Mouse (Mus musculus): ENCODE results near the gene Mitd1.

Gene Mitd1

DNA sequence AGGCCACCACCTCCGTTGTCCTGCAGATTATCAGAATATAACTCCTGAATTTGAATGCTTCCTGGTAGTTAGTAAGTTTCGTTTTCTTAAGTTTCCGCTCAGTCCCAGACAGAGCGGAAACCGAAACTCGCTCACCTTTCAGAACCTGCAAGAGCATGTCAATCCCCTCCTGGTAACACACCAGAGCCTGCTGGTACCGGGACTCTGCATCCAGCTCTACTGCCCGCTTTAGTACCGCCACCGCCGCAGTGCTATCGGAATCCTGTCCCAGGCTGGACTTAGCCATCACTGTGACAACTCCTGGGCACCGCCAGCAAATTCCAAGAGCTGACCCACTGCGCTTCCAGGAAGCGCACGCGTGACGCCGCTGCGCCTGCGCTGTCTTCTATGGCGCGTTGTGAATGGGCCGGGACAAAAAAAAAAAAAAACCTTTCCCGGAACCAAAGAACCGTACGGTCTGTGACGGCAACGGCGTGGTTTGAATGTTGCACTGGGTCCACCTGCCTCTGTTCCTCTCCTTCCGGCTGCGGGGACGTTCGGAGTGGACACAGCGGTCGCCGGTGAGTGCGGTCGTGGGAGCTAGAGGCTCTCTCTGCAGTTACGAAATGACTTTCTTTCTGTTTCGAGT, at the start of gene Mitd1, which contains the start of gene Mrpl30:
Mitd1 (minus strand) TSS at position 387 of the 628 bp plus-strand sequence.
Mrpl30 (plus strand) TSS at position 453 of the 628 bp plus-strand sequence.
- peak; percentile 91 for DNase-seq

DNA sequence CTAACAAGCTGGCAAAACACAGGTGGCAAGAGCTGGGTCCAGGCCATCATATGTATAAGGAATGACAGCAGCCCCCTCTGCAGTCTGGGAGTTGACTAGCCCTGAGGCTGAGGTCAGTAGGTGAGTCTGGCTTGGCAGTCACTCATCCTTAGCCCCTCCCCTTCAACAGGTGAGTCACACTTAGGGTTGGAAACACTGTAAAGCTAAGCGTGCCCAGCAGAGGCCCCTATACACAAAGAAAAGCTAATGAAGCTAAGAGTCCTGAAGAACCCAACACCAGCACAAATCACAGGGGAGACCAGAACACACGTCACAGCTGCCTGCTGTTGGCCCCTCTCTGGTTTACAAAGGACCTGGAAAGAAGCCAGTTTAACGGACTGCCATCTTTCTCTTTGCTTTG, 41.6 kb upstream of the Mitd1 start:
- no peak for DNase-seq

DNA sequence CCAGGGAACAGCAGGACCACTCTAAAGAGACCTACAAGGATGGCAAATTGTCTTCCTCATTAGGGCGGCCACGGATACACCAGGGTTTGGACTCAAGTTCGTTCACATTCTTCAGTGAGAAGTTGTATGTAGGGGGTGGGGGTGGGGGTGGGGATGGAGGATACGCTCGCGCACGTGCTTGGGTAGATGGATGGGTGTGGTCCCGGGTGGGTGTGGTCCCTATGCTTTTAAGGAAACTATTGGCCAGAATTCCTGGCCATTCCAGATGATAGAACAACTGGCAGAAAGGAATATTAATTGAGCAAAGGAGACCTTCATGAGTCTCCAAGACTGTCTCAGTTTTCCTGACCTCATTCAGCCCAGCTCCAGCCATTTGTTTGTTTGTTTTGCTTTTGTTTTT, 35.8 kb upstream of the Mitd1 start:
- DNase-seq = no peak

DNA sequence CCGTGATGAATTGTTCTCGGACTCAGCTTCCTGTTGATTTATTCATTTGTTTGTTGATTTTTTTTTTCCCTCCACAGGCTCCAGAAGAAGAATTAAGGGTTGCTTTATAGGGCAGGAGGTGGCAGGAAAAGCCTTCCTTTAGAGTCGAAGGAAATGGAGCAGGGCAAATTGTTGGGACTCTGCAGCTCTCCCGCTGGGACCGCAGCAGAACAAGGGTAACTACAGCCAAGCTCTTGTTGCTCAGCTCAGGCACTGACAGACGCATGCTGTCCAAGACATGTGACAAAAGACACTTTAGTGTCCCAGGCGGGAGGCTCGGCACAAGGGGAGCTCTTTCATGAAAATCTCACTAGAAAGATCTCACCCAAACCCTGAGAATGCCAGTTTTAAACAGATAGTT, 32.3 kb upstream of the Mitd1 start:
- DNase-seq = no peak

DNA sequence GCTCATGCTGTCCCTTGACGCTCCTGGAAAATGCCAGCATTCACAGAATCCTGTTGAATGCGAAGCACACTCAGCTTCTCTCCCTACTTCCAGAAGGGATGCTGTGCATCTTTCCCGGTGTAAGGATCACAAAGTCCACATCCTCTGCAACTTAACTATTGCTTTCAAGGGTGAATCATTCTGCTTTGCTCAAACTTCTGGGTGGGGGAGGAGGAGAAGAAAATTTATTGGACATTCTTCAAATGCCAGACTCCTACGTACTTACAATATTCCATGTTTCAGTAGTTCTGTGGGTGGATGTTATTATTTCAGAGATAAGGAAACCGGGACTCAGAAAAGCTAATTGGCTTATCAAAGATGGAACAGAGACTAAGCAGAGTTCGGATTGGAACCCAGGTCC, 27.9 kb upstream of the Mitd1 start:
- no peak for DNase-seq

DNA sequence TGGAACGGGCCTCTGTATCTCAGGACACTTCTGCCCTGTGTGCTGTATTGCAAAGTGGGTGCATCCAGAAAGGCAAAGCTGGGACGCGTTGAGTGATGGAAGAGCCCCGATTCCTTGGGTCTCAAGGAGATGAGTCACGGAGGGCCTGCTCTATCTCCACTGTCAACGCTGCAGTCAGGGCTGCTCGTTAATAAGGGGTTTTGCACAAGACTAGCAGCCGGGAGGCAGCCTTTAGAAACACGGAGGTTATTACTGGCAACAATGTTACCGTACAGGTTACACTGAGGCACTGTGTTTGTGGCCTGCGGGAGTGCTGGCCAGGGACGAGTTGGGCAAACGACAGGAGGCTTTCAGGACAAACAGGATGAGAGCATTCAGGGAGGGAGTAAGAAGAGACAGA, 27.5 kb upstream of the Mitd1 start:
- no peak for DNase-seq

DNA sequence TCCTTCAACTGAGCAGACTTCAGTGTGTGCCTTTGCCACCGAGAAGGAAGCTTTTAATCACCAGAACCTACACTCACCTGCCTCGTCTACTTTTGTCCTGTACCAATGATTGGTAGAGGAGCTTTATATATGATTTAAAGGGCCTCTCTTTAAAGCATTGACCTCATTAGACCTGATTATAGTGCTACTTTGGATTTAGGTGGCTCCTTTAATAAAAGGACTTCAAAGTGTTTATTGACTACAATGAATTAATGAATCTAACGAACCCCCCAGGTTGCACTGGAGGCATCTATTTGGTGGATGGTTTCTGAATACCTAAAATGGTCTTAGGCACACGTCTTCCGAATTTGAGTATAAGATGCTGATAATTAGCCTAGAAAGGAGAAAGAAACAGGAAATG, 26.2 kb upstream of the Mitd1 start, which contains the start of gene Lyg2:
Lyg2 (minus strand) TSS at position 101 of the 400 bp plus-strand sequence.
- DNase-seq = no peak

DNA sequence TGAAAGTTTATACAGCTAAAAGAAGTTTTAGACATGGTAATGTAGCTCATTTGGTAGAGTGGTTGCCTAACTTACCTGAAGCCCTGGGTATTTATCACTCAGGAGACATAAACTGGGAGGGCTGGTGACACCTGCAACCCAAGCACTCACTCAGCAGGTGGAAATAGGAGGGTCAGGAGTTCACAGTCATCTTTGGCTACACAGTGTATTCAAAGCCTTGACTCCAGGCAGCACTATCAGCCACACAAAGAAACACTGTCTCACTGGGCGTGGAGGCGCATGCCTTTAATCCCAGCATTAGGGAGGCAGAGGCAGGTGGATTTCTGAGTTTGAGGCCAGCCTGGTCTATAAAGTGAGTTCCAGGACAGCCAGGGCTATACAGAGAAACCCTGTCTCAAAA, 22.5 kb upstream of the Mitd1 start:
- DNase-seq = no peak

DNA sequence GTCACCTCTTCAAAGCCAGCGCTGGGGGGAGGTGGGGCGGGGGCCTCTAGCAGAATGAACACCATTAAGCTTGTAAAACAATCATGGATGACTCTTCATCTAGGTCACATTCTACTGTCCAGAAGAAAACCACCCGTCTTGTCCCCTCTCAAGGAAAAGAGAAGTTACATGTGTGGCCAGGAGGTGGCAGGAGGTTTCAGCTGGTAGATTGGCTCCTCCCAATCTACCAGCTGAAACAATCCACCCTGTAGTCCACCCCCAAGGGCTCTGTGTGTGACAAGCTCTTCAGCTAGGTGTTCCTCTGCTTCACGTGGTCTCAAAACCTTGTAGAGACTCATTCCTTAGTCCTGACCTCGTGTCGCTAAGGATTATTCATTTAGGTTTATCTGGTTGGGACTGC, 13.0 kb upstream of the Mitd1 start:
- no peak for DNase-seq

DNA sequence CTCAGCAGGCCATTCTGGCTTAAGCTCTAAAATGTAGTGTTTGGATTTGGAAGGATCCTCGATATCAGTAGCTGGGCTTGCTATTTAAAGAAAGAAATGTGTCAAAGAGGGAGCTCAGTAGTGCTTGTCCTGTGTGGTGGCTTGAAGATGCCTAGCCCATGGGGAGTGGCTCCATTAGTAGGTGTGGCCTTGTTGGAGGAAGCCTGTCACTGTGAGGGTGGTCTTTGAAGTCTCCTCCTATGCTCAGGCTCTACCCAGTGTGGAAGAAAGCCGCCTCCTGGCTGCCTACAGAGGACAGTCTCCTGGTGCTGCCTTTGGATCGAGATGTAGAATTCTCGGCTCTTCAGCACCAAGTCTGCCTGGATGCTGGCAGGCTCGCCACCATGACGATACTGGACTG, 10.1 kb upstream of the Mitd1 start:
- DNase-seq = no peak

DNA sequence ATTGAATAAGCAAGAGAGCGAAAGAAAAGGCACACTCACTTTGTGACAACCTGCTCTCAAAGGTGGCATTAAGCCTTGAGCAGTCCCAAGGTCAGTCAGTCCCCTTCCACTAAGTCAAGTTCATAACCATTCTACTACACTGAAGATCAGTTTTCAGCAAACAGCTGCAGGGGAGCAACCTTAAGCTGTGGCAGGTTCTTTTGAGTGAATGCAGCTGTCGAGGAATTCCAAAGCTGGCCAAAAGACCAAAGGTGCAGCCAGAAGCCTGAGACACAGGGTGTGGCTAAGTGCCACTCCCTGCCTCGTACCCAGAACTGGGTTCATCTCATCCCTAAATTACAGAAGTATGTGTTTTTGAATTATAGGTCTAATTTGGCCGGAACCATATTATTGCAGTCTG, 9.6 kb upstream of the Mitd1 start:
- DNase-seq = no peak

DNA sequence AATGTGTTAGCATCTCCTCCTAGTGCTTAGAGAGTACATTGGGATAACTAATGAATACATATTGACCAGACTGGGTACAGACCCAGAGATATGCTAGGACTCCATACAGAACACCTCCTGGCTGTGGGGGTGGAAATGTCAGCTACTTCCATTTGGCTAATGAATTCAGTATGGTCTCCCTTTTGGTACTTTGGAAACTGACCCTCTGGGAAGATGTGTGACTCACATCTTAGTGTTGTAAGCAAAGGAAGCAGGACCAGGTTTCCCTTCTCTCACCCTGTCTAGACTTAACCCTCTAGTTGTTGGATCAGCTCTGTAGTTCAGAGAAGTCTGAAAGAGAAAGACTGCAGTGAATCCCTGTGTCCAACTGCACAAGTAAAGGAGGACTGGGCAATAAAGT, 4.4 kb upstream of the Mitd1 start:
- no peak for DNase-seq

DNA sequence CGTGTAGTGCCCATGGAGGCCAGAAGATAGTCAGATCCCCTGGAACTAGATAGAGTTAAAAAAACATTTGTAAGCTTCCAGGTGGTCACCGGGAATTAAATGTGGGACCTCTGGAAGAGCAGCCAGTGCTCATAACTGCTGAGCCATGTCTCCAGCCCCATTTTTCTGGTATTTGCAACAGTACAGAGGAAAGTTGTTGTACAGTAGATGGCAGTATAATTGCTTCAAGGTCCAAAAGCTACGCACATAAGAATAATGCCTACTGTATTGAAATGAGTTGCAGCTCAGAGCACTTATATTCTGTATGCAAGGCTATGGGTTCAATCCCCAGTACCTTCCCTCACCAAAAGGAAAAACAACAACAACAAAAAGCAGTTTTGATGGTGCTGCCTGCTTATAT, 1.2 kb upstream of the Mitd1 start:
- no peak for DNase-seq

DNA sequence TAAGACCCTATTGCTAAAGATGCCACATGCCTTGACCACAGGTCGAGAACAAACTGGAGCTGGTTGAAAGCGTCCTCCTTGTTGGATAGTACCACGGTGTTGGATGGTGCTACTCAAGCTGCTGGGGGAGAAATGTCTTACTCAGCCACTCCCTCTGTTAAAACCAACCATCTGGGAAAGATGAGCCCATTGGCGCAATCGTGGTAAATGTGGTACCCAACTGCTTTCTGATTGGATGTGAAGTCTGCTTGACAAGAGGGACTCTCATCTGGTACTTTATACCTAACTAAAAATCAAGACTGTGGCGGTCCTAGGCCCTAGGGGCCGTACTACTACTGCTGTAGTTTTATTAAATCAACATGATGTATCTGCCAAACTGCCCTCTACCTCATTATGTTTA, 1.0 kb downstream of the Mitd1 start:
- no peak for DNase-seq

DNA sequence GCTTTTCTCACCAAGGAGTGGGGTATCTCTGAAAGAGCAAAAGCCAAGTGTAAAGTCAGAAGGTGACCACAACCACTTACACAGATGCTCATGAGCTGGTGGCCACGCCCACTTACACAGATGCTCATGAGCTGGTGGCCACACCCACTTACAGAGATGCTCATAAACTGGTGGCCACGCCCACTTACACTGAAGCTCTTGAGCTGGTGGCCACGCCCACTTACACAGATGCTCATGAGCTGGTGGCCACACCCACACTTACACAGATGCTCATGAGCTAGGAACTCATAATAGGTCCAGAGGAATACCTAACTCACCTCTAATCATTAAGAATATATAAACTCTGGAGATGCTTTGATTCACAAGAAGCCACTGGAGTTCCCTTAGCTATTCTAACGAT, 5.8 kb downstream of the Mitd1 start:
- DNase-seq = no peak

DNA sequence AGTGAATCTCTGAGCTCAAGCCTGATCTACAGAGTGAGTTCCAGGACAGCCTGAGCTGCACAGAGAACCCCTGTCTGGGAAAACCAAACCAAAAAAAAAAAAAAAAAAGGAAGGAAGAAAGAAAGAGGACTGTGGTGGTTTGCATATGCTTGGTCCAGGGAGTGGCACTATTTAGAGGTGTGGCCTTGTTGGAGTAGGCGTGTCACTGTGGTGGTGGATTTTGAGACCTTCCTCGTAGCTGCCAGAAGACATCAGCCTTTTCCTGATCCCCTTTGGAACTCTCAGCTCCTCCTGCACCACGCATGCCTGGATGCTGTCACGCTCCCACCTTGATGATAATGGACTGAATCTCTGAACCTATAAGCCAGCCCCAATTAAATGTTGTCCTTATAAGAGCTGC, 6.8 kb downstream of the Mitd1 start:
- DNase-seq = no peak

DNA sequence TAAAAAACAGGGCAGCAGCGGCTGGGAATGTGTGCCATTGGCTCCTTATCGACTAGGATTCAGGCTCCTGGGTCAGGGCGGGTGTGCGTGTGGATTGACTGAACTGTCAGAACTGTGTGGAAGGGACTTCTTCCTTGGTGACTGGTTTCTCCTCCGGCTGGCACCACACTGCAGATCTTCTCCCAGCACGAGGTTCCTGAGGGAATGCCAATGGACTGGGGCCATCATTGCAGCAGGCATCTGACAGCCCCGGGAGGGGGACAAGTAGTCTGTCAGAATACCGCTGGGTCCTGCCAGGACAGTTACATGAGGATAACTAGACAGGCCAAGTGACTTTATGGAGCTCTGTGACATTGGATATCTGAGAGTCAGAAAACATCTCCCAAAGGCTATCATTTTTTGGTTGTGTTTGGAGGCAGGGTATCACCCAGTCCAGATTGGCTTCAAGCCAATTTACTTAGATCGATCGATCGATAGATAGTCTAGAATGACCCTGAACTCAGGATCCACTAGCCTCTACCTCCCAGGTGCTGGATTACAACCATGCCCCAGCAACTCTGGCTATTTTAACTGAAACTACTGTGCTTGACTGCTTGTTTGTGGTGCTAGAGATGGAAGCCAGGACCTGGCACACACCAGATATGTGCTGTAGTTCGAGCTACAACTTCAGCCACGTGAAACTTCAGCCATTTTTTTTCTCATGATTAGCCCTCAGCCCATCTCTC, 12.3 kb downstream of the Mitd1 start:
- no peak for DNase-seq

DNA sequence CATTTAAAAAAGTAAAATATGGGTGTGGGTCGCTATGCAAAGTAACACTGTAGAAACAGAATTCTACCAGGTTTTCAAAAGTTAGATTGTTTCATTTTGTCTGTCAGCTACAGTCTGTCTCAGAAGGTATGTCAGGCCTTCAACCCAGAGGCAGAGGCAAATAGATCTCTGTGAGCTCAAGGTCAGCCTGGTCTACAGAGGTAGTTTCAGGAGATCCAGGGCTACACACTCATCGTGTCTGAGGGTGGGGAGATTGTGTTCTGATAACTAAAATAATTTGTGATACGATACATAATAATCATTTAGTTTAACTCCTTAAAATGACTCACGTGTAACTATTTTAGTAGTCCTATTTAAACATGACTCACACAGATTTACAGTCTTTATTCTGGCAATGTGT, 17.1 kb downstream of the Mitd1 start:
- no peak for DNase-seq

DNA sequence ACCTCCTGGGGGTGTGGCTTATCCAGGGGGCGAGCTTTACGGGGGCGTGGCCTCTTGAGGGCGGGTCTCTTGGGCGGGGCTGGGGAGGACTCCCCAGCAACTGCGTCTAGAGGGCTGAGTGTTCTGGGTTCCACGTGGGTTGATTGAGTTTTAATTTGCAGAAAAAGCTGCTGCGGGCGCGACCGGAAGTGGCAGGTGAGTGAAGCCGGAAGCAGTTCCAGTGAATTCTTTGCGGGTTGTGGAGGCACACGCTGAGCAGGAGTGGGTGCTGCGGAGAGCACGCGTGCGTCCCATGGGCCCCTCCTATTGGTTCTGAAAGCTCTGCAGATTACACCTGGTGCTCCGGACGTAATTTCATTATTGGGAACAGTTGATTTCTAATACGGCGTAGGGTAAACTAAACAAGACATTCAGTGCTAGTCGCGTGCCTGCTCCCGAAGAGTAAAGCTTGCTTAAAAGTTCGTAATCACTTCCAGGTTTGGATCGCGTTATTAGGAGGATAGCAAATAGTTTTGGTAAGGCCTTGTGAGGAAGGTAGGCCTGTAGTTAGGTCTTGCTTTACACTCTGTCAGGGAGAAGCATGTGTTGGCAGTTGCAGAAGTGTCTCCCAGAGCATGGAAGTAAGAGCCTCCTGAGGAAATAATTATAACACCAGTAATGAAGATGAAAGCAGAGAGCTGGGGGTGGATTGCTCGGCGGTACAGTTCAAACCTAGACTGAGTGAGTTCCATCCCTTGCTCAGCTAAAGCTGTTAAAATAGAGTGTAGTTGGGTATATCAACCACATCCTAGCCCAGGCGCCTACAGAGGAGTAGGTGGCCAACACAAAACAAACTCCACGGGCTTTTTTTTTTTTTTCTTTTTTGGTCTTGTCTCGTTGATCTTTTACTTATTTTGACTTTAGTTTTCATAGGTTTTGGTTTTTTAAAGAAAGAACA, 17.8 kb downstream of the Mitd1 start:
- DNase-seq = peak; percentile 89

DNA sequence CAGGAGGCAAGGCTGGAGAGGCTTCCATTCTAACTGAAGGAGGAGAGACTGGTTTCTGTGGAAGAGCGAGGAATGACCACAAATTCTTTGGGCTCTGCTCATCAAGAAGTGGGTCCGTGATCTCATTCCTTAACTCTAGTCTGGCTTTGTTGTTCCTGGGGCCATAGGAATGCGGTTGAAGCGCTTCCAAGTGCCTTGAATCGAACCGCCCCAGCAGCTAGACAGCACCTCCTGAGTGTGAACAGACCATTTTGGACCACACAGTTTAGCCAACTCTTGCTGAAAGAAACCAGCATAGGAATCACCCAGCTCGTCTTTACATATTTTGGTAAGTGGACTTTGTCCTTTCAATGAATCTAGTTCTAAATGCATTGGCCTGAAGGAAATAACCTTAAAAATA, 18.5 kb downstream of the Mitd1 start, which contains the start of gene Lipt1:
Lipt1 (plus strand) TSS at position 35 of the 400 bp plus-strand sequence.
- no peak for DNase-seq

DNA sequence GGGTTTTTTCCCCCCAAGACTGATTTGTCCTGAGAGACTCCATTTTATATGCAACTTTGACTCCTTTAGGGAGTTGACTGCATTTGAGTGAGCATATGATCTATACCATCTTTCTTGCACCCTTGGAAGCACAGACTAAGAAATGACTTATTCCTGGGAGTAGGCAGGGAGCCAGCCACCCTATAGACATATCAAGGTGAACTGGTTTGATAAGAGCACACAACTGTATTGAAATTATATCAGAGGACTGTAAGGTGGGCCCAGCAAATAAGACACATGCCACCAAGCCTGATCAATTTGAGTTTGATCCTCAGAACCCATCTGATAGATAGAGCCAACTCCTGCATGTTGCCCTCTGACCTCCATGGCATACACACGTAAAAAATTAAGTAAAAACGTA, 20.8 kb downstream of the Mitd1 start:
- DNase-seq = no peak

DNA sequence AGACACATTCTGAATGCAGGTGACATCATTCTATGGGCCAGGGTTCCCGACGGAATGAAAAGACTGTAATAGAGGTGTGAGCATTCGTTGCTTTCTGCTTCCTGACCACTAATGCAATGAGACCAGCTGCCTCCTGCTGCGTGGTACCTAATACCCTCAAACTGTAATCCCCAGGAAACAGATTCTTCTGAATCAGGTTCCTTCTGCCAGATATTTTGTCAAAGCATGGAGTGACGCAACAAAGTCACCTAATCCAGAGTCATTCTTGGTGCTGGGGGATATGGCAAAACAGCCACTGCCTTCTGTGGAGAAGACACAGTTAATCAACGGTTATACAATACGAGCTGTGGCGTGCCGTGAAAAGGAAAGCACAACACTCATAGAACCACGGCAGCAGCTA, 21.6 kb downstream of the Mitd1 start:
- DNase-seq = no peak

DNA sequence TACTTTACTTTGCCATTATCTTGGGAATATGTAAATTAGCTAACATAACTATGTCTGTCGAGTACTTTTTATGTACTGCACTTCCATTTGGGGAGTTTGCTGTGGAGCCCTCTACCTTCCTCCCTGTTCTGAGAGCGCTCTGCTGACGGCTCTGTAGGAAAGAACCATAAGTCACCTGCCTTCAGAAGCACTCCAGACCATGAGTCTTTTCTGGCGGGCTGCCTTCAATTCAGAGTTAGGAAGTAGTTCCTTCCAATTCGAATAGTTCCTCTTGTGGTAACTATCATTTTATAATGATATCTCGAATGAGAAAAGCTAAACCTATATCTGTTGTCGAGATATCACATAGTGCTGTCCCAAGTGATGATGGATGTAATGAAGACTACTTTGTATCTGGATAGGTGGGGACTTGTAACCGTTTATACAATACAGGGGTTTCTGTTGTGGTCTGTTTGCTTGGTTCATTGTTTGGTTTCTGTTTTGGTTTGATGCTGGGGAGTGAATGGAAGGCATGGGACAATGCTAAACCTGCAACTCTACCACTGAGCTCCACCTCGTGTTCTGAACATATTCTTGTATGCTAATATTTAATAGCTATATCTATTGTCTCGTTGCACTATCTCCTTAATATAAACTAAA, 22.4 kb downstream of the Mitd1 start:
- DNase-seq = no peak
